Mouse (Mus musculus) stomach, embryonic 16.5 days (tissue): ENCODE measurements around the gene Spast. TPM values are rescaled to one million over a fixed set of nuclear protein-coding genes. Genes with fewer than 3 reads are reported as not detected.
"Not testable (repeated sequence)": the region's sequence is repeated elsewhere in the genome, so short reads cannot be mapped to it uniquely, and the experiment has no call there.

ENCODE experiments used
- ATAC-seq: fragments of 200-750 bp; cut with Nextera tagmentation; 2 replicates; pipeline ENCODE4 v1.8.0; 2017; ENCODE audit warnings: moderate number of reproducible peaks, moderate TSS enrichment; ENCODE audit not compliant: insufficient read depth, low FRiP score
- H3K27ac ChIP-seq: fragments of 300-500 bp; sonication (generic); 2 replicates; pipeline ENCODE4 v1.5.1; 2014; ENCODE audit warnings: low read length
- H3K27me3 ChIP-seq: fragments of 300-500 bp; sonication (generic); 2 replicates; pipeline ENCODE4 v1.6.1; 2014; ENCODE audit warnings: low read length, control low read depth, mixed read lengths; ENCODE audit not compliant: control insufficient read depth, insufficient read depth
- H3K36me3 ChIP-seq: fragments of 300-500 bp; sonication (generic); 2 replicates; pipeline ENCODE4 v1.6.1; 2014; ENCODE audit warnings: low read length; ENCODE audit not compliant: control insufficient read depth, insufficient read depth
- H3K4me1 ChIP-seq: fragments of 300-500 bp; sonication (generic); 2 replicates; pipeline ENCODE4 v1.6.1; 2014; ENCODE audit warnings: low read length, control low read depth, mixed read lengths; ENCODE audit not compliant: control insufficient read depth, insufficient read depth
- H3K4me2 ChIP-seq: fragments of 300-500 bp; sonication (generic); 2 replicates; pipeline ENCODE4 v1.6.1; 2014; ENCODE audit warnings: low read depth, low read length, mixed read lengths
- H3K4me3 ChIP-seq: fragments of 300-500 bp; sonication (generic); replicated peaks from 2 replicates; pipeline ENCODE4 v1.5.1; 2014; ENCODE audit warnings: mild to moderate bottlenecking, low read length
- H3K9ac ChIP-seq: fragments of 300-500 bp; sonication (generic); 2 replicates; pipeline ENCODE4 v1.6.1; 2014; ENCODE audit warnings: low read length
- H3K9me3 ChIP-seq: fragments of 300-500 bp; sonication (generic); replicated peaks from 2 replicates; pipeline ENCODE4 v1.6.1; 2016; ENCODE audit warnings: low read length, control low read depth; ENCODE audit not compliant: control insufficient read depth
- WGBS: fragments of 180-500 bp; shearing (Covaris S2); extraction: QIAGEN DNeasy Blood & Tissue Kit; methylation state at CpG from one replicate; pipeline ENCODE4 v1.1.7; 2014; 5-methylcytosine and 5-hydroxymethylcytosine counted together
- polyA plus RNA-seq: library from polyadenylated mRNA; unstranded; fragments of >200 nt; fragmentation: Nextera tagmentation; extraction: Ambion mirVana; gene quantifications from 2 replicates; pipeline ENCODE4 v1.2.1, GENCODE M21; 2015

The Spast gene
- polyA plus RNA-seq, 1 experiment from 2014 or later: 11.7 TPM

- WGBS: 39% methylated on average over 11 of the region's 11 CpGs
- Histone ChIP-seq H3K27me3 (no peaks in the 10 kb centered on the region), H3K4me3 (peak overlapping the region; percentile 92), H3K4me1 (peaks cover 12% of the 10 kb centered on the region), H3K27ac (peak overlapping the region; percentile 99), H3K9ac (peak overlapping the region; percentile 97), H3K36me3 (peaks cover 15% of the 10 kb centered on the region), H3K4me2 (peak overlapping the region; percentile 72), H3K9me3 (no peaks in the 10 kb centered on the region)
- no peak for ATAC-seq
Measured at GRCm38 (mm10) chr17:74296076-74296823, 42.5 kb upstream of the Spast start.

GRCm38 (mm10) chr17:74296991-74297390, 41.8 kb upstream of the Spast start:
- not testable (repeated sequence) for ATAC-seq
- 91% methylated on average over 5 of the region's 5 CpGs for WGBS

GRCm38 (mm10) chr17:74300089-74300488, 38.7 kb upstream of the Spast start:
- WGBS: 83% methylated on average over 5 of the region's 5 CpGs
- H3K4me3 ChIP-seq: no peak overlapping the region
- no peaks in the 10 kb centered on the region for H3K4me1 ChIP-seq
- peaks cover 26% of the 10 kb centered on the region for H3K36me3 ChIP-seq
- no peak overlapping the region for H3K4me2 ChIP-seq
- ATAC-seq: no peak
- H3K9ac ChIP-seq: no peak overlapping the region
- H3K27me3 ChIP-seq: no peaks in the 10 kb centered on the region
- H3K27ac ChIP-seq: no peak overlapping the region
- H3K9me3 ChIP-seq: no peaks in the 10 kb centered on the region

More at GRCm38 (mm10) chr17:74296991-74297390, 41.8 kb upstream of the Spast start:
- peaks cover 20% of the 10 kb centered on the region for H3K36me3 ChIP-seq
- not testable (repeated sequence) for H3K27me3 ChIP-seq, H3K4me1 ChIP-seq, H3K4me3 ChIP-seq, H3K9ac ChIP-seq, H3K27ac ChIP-seq, H3K4me2 ChIP-seq, H3K9me3 ChIP-seq

GRCm38 (mm10) chr17:74304060-74304459, 34.7 kb upstream of the Spast start:
- Histone ChIP-seq H3K4me3 (no peak overlapping the region), H3K4me2 (no peak overlapping the region), H3K27ac (no peak overlapping the region), H3K27me3 (no peaks in the 10 kb centered on the region), H3K9me3 (no peaks in the 10 kb centered on the region), H3K9ac (no peak overlapping the region), H3K4me1 (no peaks in the 10 kb centered on the region), H3K36me3 (peaks cover 21% of the 10 kb centered on the region)
- ATAC-seq: no peak
- 83% methylated on average over 4 of the region's 4 CpGs for WGBS

GRCm38 (mm10) chr17:74305616-74306015, 33.2 kb upstream of the Spast start:
- H3K4me2 ChIP-seq: no peak overlapping the region
- no peaks in the 10 kb centered on the region for H3K4me1 ChIP-seq
- no peaks in the 10 kb centered on the region for H3K27me3 ChIP-seq
- H3K9ac ChIP-seq: no peak overlapping the region
- WGBS: 93% methylated on average over 4 of the region's 4 CpGs
- H3K36me3 ChIP-seq: peaks cover 19% of the 10 kb centered on the region
- H3K27ac ChIP-seq: no peak overlapping the region
- H3K4me3 ChIP-seq: no peak overlapping the region
- ATAC-seq: no peak
- no peaks in the 10 kb centered on the region for H3K9me3 ChIP-seq

- Histone ChIP-seq H3K4me2 (no peak overlapping the region), H3K9me3 (no peaks in the 10 kb centered on the region), H3K27me3 (no peaks in the 10 kb centered on the region), H3K9ac (no peak overlapping the region), H3K36me3 (peaks cover 15% of the 10 kb centered on the region), H3K27ac (no peak overlapping the region), H3K4me3 (no peak overlapping the region), H3K4me1 (no peaks in the 10 kb centered on the region)
- WGBS: 82% methylated on average over 1 of the region's 1 CpGs
- ATAC-seq: no peak
Measured at GRCm38 (mm10) chr17:74306021-74306420, 32.8 kb upstream of the Spast start.

GRCm38 (mm10) chr17:74315445-74316308, 23.1 kb upstream of the Spast start:
- Histone ChIP-seq H3K9ac (peak overlapping the region; percentile 90), H3K27ac (peak overlapping the region; percentile 86), H3K27me3 (no peaks in the 10 kb centered on the region), H3K9me3 (no peaks in the 10 kb centered on the region), H3K4me3 (peak overlapping the region; percentile 93), H3K4me1 (peaks cover 11% of the 10 kb centered on the region), H3K4me2 (peak overlapping the region; percentile 59), H3K36me3 (no peaks in the 10 kb centered on the region)
- under 1% methylated on average over 43 of the region's 45 CpGs for WGBS
- ATAC-seq: peak; percentile 86

GRCm38 (mm10) chr17:74316309-74316863, 22.4 kb upstream of the Spast start:
- under 1% methylated on average over 48 of the region's 48 CpGs for WGBS
- Histone ChIP-seq H3K4me2 (peak overlapping the region; percentile 87), H3K27me3 (no peaks in the 10 kb centered on the region), H3K9me3 (no peaks in the 10 kb centered on the region), H3K36me3 (no peaks in the 10 kb centered on the region), H3K27ac (peak overlapping the region; percentile 86), H3K4me1 (peaks cover 11% of the 10 kb centered on the region), H3K4me3 (peak overlapping the region; percentile 93), H3K9ac (peak overlapping the region; percentile 90)
- ATAC-seq: peak; percentile 95

GRCm38 (mm10) chr17:74318721-74319120, 20.1 kb upstream of the Spast start:
- 93% methylated on average over 6 of the region's 6 CpGs for WGBS
- ATAC-seq: no peak
- Histone ChIP-seq H3K4me1 (peaks cover 11% of the 10 kb centered on the region), H3K9me3 (no peaks in the 10 kb centered on the region), H3K27me3 (no peaks in the 10 kb centered on the region), H3K36me3 (no peaks in the 10 kb centered on the region), H3K9ac (no peak overlapping the region), H3K4me2 (no peak overlapping the region), H3K27ac (no peak overlapping the region), H3K4me3 (no peak overlapping the region)
